Mouse (Mus musculus) CH12F3 (cell line): ENCODE measurements around the gene Rps6kl1.

ENCODE experiments used
- in situ Hi-C: fragments of 300-500 bp; cut with MboI; formaldehyde crosslinking; loops from 2 replicates; pipeline ENCODE4 v1.14.3; 2020; ENCODE audit warnings: low sequenced_read_pairs

Gene Rps6kl1

DNA sequence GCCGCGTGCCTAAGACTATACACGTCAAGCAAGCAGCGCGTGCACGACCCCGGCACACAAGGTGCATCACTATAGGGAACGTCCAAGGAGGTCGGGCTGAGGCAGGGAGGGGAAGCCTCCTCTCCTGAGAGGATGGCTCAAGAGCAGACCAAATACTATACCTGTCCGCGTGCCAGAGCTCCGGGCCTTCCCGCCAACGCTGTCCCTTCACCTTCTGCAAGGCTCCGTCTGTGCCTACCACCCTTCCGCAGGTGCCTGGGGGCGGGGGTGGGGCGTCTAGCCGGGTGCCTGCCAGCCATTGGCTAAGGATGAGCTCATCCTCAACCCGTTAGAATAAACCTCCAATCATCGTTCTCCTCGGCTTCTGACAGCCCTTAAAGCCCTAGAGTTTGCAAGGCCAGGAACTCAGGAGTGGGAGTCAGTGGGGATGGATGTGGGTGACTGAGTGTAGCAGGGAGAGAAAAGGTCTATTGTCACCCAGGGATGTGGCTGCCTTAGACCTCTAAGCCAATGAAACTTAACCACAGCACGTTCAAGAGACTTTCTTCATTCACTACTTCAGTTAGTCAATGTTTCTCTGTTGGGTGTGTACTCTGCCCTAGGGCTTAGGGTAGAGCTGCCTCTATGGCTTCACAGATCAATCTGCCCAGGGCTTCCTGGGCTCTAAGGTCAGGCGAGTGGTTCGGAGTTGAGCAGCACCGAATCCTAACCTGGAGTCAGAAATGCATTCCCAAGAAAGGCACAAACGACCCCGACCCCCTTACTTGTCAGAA is at the start of gene Rps6kl1:
Gene Rps6kl1 (minus strand): TSS at position 263 of the 773 bp plus-strand sequence.
- in situ Hi-C loops: loop anchor here (10.0 kb wide), 1 partner anchor 144 kb away; no protein-coding TSS in a partner anchor

DNA sequence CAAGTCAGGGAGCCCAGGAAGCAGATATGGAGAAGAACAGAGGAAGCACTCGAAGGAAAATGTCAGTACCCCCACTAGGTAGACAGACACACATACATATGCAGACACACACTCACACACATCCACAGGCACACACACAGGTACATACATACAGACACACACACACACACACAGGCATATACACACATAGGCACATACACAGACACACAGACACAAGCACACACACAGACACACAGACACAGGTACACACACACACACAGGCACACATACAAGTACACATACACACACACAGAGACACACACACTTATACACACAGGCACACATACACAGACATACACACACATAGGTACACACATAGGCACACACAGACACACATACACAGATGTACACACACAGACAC is 48.9 kb upstream of the Rps6kl1 start:
- in situ Hi-C loops: no loop called here

DNA sequence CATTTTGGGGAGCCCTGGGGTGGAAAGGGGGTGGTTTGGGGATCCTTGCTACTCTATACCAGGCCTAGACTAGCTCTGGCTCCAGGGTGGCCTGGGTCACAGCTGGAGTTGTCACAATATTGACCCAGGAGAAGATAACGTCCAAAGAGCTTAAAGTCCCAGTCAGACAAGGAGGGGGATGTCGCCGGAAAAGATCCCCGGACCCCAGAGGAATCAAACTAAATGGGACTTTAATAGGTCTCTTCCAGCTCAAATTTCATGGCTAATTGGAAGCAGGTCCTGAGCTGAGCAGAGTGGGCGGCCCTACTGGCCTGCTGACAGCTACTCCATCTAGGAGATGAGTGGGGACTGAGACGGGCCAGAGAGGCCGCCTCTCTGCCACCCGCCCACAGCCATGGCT is 46.9 kb upstream of the Rps6kl1 start:
- in situ Hi-C loops: no loop called here

DNA sequence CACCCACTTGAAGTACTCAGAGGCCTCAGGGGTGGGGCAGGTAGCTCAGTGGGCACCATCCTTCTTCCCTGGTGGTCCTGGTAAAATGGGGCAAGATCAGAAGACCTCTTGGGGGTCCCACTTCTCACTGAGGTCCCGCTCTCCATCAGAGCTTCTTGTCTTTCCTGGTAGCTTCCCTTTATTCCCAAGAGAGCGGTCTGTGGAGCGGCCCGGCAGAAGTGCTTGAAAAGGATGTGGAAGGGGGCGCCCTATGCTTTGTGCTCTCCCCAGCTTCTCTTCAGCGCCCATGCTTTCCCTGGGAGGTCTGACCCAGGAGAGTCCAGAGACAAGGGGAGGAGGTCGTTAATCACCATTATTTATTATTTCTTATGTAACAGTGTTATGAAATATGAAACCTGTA is 46.3 kb upstream of the Rps6kl1 start:
- in situ Hi-C loops: no loop called here

DNA sequence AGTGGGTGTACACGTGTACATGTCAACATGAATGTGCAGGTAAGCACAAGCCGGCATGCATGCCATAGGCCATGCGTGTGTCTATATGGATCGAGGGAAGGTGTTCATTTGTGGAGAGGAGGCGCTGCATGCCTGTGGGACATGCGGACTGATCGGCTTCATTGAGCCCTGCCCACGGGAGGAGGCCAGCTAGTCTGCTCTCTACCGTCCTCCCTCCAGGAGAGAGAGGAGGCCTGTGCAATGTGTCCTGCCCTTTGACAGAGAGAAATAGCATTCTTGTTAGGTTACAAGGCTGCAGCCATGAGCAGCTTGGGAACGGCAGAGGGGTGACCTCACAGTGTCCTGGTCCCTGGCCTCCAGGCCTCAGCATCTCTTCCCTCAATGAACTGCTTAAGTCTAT is 45.1 kb upstream of the Rps6kl1 start:
- in situ Hi-C loops: no loop called here

DNA sequence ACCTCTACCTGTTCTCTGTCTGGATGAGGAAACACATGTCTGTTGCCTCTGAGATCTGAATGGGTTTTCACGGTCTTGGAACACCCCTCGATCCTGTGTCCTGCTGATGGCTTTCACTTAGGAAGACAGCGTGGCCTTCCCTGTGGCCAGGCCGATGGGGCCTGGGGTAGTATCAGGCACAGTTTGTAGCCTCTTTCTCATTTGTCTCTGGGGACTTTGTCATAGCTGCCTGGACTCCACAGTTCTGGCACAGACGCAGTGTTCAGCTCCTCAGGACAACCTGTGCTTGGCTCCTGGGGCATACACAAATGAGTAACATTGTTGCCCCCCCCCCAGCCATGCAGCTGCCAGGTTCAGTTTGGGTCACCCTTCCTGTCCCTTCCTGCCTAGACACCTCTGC is 44.0 kb upstream of the Rps6kl1 start:
- in situ Hi-C loops: no loop called here

DNA sequence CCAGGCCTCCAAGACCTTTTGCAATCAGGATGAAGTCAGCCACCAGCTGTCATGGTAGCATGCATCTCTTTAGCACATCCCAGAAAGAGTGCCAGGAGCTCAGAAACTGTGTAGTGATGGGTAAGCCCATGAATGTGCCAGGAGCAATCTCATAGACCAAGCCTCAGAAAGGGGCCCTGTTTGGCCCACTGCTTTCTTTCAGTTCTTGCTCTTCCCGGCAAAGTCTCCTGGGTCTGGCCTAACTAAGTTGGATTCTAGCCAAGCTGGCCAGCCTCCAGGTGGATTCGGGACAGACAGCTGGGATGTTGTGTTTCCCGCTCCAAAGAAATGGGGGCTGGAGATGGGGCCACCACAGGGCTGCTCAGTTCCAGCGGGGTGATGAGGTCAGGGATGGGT is 43.6 kb upstream of the Rps6kl1 start:
- in situ Hi-C loops: no loop called here

DNA sequence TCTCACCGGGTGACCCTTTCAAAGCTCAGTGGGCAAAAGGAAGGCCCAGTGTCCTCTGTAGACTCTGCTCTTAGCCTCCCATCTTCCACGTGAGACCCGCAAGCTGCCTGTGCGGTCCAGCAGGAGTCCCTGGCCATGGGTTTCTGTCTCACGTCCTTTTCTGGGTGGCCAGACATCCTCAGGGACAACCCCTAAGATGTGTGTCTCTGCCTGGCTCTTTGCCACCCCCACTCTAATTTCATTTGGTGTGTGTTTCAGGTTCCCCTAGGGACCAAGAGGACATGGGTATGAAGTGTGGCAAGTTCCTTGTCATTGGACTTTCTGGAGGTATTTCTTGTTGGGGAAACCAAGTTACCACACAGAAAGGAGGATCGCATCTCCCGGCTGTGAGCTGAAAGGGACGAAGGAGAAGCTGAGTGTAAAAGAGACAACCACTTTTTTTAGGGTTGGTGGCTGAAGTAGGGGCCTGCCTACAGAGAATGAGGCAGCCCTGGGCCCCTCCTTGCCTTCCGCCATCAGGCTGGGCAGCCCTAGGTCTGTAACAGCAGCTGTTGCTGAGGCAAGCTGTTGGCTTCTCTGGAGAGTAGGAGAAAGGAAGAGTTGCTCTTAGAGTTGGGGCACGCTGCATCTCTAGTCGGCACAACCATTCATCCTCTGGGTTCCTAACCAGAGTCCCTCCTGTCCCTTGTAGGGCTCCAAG is 43.0 kb upstream of the Rps6kl1 start:
- in situ Hi-C loops: no loop called here

DNA sequence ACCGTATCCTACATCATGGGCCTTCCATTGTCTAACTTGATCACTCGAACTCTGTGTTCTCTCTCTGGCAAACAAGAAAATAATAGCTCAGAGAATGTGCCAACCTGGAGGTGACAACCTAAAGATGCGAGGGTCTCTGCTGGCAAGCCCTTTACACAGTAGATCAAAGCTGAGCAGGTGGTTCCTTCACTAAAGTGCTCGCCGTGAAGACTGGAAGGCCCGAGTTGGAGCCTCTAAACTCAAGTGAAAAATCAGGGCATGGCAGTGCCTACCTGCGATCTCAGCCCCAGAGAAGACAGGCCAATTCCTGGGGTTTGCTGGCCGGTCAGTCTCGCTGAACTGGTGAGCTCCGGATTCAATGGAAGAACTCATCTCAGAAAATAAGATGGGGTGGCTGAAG is 42.1 kb upstream of the Rps6kl1 start:
- in situ Hi-C loops: no loop called here

DNA sequence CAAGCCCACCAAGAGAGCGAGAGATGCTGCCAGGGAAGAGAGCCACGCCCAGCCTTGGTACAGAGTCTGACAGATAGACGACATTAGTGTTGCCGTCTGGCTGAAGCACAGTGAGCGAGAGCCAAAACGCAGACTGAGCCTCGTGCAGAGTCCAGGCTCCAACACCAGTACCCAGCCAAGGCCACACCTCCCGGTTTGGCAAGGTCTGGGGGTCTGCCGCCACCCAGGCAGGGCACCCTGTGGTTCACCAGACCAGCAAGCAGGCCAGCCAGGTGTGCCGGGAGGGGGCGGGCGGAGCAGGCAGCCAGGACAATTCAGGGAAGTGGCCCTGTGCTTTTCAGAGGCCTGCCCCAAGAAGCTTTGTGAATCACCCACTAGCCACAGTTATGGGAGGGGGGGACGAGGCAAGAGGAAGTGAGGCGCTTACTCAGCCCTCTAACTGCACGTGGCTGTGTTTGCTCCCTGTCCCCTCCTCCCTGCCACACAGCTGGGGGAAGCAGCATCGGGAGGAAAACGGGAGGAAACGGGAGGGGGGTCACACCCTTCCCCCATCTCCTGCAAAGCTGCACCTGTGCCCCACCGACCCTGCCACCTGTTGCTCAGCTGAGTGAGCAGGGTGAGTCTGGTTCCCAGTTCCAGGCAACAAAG is 41.5 kb upstream of the Rps6kl1 start:
- in situ Hi-C loops: no loop called here

DNA sequence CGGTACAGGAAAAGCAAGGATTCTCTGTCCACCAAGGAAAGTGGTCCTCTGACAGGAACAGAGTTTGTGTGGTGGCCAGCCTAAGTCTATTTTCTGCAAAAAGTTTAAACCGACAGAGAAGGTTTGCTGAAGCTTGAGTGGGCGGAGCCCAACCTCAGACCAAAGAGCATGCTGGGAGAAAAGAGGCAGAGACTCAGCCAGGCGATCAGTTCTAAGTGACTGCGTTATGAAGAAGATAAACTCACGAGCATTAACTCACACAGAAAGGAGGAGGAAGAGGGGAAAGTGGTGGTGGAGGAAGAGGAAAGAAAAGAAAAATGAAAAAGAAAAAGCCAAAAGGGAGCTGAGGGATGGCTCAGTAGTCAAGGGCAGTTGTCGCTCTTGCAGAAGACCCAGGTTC is 39.2 kb upstream of the Rps6kl1 start:
- in situ Hi-C loops: no loop called here

DNA sequence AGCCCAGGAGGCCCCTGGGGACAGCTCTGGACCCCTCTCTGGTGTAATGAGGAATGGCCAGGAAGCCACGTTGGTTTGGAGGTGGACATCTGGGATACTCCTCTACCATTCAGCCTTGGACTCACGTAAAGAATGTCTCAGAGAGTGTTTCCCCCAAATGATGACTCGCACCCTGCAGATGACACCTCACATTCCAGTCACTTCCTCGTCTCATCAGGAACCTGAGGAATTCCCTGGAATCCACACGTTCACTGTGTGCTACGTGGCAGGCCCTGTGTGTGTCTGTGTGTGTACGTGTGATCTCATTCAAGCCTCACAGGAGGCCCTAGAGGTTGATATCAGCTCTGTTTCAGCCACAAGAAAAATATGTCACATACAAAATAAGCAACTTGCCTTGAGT is 35.3 kb upstream of the Rps6kl1 start:
- in situ Hi-C loops: no loop called here

DNA sequence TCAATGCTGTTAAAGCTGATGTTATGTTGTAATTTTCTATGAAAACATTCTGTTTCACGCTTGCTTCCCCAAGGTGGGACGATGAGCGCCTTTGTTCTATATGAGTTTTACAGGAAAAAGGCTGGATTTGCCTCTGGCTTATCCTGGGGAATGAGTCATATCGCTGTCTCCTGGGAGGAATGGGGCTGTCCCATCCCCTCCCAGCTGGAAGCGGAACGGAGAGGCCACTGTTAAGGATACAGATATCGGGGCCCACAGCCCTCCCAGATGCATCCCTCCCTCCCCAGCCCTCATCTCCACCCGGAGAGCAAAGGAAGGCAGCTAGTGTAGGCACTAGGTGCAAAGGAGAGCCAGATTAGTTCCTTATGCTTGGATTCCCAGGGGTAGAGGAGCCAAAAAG is 34.7 kb upstream of the Rps6kl1 start:
- in situ Hi-C loops: no loop called here

DNA sequence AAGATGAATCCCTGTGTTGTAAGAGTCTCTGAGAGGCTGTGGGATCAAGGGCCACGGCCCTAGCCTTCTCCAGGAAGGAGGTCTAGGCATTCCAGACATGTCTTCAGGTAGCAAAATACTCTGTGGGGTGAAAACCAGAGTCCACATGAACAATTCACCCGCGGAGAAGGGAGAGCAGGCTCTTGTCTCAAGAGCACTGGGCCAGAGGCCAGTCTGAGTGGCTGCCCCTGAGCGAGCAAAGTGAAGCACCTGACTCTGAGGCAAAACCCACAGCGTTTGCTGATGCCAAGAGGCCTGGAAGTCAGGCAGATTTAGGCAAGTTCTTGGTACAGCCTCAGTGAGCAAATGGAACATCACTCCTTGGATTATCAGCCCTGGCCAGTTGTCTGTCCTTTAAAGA is 33.1 kb upstream of the Rps6kl1 start:
- in situ Hi-C loops: no loop called here

DNA sequence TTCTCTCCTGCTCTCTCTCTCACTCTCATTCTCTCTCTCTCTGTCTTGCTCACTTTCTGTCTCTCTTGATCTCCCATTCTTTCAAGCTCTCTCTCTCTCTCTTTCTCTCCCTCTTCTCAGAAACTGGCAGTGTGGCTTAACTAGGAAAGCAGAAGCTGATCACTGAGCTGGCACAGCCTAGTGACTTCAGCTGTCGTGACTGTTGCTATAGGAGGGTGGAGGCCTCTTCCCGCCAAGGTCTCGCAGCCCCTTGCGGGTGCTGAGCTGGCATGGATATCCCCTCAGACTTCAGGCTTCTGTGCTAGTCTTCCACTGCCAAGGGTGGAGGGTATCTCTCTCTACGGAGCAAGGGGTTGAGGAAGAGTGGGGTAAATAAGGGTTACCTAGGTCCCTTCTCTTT is 31.8 kb upstream of the Rps6kl1 start:
- in situ Hi-C loops: no loop called here

DNA sequence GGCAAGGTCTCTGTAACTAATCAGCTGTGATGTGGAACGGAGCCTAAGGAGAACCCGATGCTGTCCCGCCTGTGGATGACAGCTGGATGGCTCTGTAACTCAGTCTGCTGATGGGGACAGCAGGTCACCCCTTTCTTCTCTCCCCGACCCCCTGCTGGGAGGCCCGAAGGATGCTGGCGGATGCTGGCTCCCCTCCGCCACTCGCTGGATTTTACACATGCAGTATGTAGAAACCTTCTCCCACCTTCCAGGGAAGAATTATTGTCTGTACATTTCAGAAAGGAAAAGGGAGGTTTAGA is 31.2 kb upstream of the Rps6kl1 start:
- in situ Hi-C loops: no loop called here

DNA sequence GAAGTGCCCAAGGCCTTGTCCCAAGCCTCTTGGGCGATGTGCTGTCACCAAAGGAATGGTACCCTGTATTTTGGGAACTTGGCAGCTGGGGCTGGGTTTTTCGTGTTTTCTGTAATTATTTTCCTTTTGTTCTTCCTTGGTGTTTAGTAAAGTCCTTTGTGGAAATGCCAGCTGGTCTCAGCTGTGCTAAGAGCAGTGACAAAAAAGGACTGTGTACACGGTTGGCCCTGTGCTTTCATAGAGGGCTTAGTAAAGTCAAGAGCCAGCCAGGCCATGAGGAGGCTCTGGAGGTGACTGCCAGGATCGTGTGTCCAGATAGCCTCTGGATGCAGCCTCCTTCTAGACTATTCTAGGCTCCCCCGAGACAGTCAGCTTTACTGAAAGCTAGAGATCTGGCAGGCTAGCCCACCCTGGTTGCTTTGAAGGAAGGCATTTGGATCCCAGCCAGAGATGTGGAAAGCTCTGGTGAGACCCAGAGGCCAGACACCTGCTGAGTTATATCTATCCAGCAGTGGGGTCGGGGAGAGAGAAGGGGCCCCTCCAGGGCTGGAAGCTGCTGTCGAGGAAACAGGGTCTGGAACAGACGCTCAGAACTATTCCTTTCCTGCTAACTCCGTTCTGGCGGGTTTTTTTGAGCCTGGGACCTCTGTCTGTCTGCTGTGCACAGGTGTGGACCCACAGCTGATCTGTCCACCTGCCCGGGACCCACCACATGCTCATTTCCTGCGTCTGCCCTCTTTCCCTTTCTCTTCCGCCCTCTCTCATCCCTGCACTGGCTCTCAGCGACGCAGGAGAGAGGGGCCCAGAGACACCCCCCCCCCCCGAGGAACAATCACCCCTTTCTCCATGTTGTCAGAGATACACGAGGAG is 30.6 kb upstream of the Rps6kl1 start:
- in situ Hi-C loops: no loop called here

DNA sequence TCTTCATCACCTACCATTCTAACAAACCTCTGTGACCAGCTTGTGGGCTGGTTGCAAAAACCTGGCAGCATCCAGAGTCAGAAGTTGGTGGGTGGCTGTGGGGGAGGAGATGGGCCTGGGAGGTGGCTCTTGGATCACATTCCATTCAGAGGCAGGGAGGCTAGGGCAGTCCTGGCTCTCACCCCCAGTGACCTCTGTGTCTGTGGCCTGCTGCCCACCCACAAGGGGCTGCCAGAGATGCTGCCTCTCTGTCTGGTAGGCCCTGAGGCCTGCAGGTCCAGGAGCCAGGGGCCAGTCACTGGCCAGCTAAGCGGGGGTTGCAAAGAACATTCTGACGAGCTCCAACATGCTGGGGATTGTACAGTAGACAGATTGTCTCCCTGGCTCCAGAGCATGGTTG is 27.2 kb upstream of the Rps6kl1 start:
- in situ Hi-C loops: no loop called here

DNA sequence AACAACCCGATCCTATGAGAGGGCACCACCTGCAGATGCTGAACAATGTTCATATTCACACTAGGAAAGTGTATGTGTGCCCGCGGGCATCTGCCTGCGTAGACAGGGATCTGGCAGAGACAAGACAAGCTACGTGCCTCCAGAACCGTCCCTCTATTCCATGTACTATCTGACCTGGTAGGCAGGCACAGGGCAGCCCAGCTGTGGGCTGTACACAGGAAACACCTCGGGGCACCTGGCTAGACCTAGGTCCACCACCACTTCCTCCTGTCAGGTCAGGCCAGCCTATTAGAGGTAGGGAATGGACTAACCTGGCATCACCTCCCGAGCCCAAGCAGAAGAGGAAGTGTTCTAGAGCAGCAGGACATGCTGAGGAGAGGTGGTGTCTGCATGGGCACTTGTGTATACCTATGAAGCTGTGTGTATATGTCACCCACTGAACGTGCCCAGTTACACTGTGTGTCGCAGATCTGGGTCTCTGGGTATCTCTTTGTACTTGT is 26.7 kb upstream of the Rps6kl1 start, which contains the start of gene Pgf:
Gene Pgf (minus strand): TSS at position 51 of the 500 bp plus-strand sequence.
- in situ Hi-C loops: no loop called here

DNA sequence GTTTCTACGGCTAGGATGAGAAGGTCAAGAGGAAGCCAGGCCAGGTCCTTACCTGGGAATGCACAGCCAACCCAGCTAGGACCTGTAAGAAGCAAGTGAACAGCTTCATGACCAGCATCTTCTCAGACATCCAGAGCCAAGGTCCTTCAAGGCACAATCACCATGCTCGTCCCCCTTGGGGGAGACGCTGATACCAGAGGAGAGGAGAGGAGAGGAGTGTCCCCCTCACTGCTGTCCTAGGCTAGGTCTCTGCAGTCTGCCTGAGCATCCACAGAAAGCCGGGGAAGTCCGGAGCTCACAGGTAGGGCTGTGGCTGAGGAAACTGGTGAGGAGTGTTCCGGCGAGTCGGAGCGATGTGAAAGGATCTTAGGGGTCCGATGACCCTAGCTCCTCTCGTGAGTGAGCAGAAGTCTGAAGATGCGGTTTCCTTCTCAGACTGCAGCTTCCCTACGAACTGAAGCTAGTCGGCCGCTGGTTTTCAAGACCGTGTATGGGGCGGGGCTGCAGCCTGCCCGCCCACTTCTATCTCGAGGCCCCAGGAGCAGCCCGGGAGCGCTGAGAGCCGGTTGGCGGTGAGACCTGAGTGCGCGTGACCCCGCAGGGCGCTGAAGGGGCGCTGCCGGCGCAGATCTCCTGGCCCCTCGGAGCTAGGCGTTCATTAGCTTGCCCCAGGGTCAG is 25.9 kb upstream of the Rps6kl1 start:
- in situ Hi-C loops: no loop called here
